Mouse (Mus musculus): ENCODE results near the gene Unc80.
"Not testable (repeated sequence)": the region's sequence is repeated elsewhere in the genome, so short reads cannot be mapped to it uniquely, and the experiment has no call there.

GRCm38 (mm10) chr1:66699630-66700029, 231.5 kb downstream of the Unc80 start:
- TF ChIP-seq POLR2A (IDR thresholded peaks at IDR 0.05; ENCODE audit: extremely low read depth, insufficient read depth, low read length); CTCF (IDR thresholded peaks at IDR 0.05; ENCODE audit: low read depth, low read length): not testable (repeated sequence)
